Mouse (Mus musculus): ENCODE measurements around the gene Palld. TPM values are rescaled to one million over a fixed set of nuclear protein-coding genes. Genes with fewer than 3 reads are reported as not detected.

The Palld gene
- polyA plus RNA-seq, 1 experiment from 2014 or later, result 84.1 TPM

- no peak overlapping the region for H3K9ac ChIP-seq (ENCODE audit: low read length)
- H3K36me3 ChIP-seq (ENCODE audit: control insufficient read depth, insufficient read depth, low read length), result no peaks in the 10 kb centered on the region
- H3K27ac ChIP-seq (ENCODE audit: low read length), result no peak overlapping the region
- no peaks in the 10 kb centered on the region for H3K9me3 ChIP-seq (ENCODE audit: control insufficient read depth, low read length)
- no peak overlapping the region for H3K4me2 ChIP-seq (ENCODE audit: low read depth, low read length)
- H3K27me3 ChIP-seq (ENCODE audit: control insufficient read depth, insufficient read depth, low read depth, low read length), result no peaks in the 10 kb centered on the region
- 59% methylated on average over 9 of the region's 9 CpGs for WGBS
- no peaks in the 10 kb centered on the region for H3K4me1 ChIP-seq (replicated peaks; ENCODE audit: control insufficient read depth, insufficient read depth, low read length)
- no peak overlapping the region for H3K4me3 ChIP-seq (ENCODE audit: low read length)
- ATAC-seq (ENCODE audit: low read depth), result no peak
These were observed 11.5 kb upstream of the Palld start for GRCm38 (mm10) chr8:61913957-61914356.

- H3K27ac ChIP-seq (ENCODE audit: low read length), result no peak overlapping the region
- H3K27me3 ChIP-seq (ENCODE audit: control insufficient read depth, insufficient read depth, low read depth, low read length), result no peaks in the 10 kb centered on the region
- no peak overlapping the region for H3K4me3 ChIP-seq (ENCODE audit: low read length)
- peaks cover 6% of the 10 kb centered on the region for H3K4me1 ChIP-seq (replicated peaks; ENCODE audit: control insufficient read depth, insufficient read depth, low read length)
- no peaks in the 10 kb centered on the region for H3K9me3 ChIP-seq (ENCODE audit: control insufficient read depth, low read length)
- H3K9ac ChIP-seq (ENCODE audit: low read length), result no peak overlapping the region
- 90% methylated on average over 5 of the region's 5 CpGs for WGBS
- no peak overlapping the region for H3K4me2 ChIP-seq (ENCODE audit: low read depth, low read length)
- no peak for ATAC-seq (ENCODE audit: low read depth)
- no peaks in the 10 kb centered on the region for H3K36me3 ChIP-seq (ENCODE audit: control insufficient read depth, insufficient read depth, low read length)
These were observed 10.3 kb upstream of the Palld start for GRCm38 (mm10) chr8:61912817-61913216.

GRCm38 (mm10) chr8:61909313-61909712 is 6.8 kb upstream of the Palld start:
- Histone ChIP-seq H3K36me3 (ENCODE audit: control insufficient read depth, insufficient read depth, low read length) (no peaks in the 10 kb centered on the region), H3K9me3 (ENCODE audit: control insufficient read depth, low read length) (no peaks in the 10 kb centered on the region), H3K4me2 (ENCODE audit: low read depth, low read length) (no peak overlapping the region), H3K4me1 (replicated peaks; ENCODE audit: control insufficient read depth, insufficient read depth, low read length) (peaks cover 6% of the 10 kb centered on the region), H3K9ac (ENCODE audit: low read length) (no peak overlapping the region), H3K27ac (ENCODE audit: low read length) (no peak overlapping the region), H3K27me3 (ENCODE audit: control insufficient read depth, insufficient read depth, low read depth, low read length) (no peaks in the 10 kb centered on the region), H3K4me3 (ENCODE audit: low read length) (no peak overlapping the region)
- 83% methylated on average over 3 of the region's 3 CpGs for WGBS
- no peak for ATAC-seq (ENCODE audit: low read depth)

- Histone ChIP-seq H3K9me3 (ENCODE audit: control insufficient read depth, low read length) (no peaks in the 10 kb centered on the region), H3K4me3 (ENCODE audit: low read length) (no peak overlapping the region), H3K4me1 (replicated peaks; ENCODE audit: control insufficient read depth, insufficient read depth, low read length) (peaks cover 6% of the 10 kb centered on the region), H3K27ac (ENCODE audit: low read length) (peak overlapping the region; percentile 35), H3K4me2 (ENCODE audit: low read depth, low read length) (peak overlapping the region; percentile 41), H3K36me3 (ENCODE audit: control insufficient read depth, insufficient read depth, low read length) (no peaks in the 10 kb centered on the region), H3K27me3 (ENCODE audit: control insufficient read depth, insufficient read depth, low read depth, low read length) (no peaks in the 10 kb centered on the region), H3K9ac (ENCODE audit: low read length) (no peak overlapping the region)
- WGBS, result 36% methylated on average over 13 of the region's 13 CpGs
- peak; percentile 85 for ATAC-seq (ENCODE audit: low read depth)
These were observed 6.1 kb upstream of the Palld start for GRCm38 (mm10) chr8:61908303-61909215.

GRCm38 (mm10) chr8:61901028-61901717 is 1.3 kb downstream of the Palld start:
- H3K36me3 ChIP-seq (ENCODE audit: control insufficient read depth, insufficient read depth, low read length), result no peaks in the 10 kb centered on the region
- H3K27ac ChIP-seq (ENCODE audit: low read length), result no peak overlapping the region
- H3K4me2 ChIP-seq (ENCODE audit: low read depth, low read length), result no peak overlapping the region
- H3K9ac ChIP-seq (ENCODE audit: low read length), result no peak overlapping the region
- H3K9me3 ChIP-seq (ENCODE audit: control insufficient read depth, low read length), result no peaks in the 10 kb centered on the region
- H3K4me3 ChIP-seq (ENCODE audit: low read length), result no peak overlapping the region
- 61% methylated on average over 6 of the region's 6 CpGs for WGBS
- no peaks in the 10 kb centered on the region for H3K27me3 ChIP-seq (ENCODE audit: control insufficient read depth, insufficient read depth, low read depth, low read length)
- H3K4me1 ChIP-seq (replicated peaks; ENCODE audit: control insufficient read depth, insufficient read depth, low read length), result no peaks in the 10 kb centered on the region
- ATAC-seq (ENCODE audit: low read depth), result no peak

GRCm38 (mm10) chr8:61897402-61897801 is 5.1 kb downstream of the Palld start:
- Histone ChIP-seq H3K36me3 (ENCODE audit: control insufficient read depth, insufficient read depth, low read length) (no peaks in the 10 kb centered on the region), H3K4me1 (replicated peaks; ENCODE audit: control insufficient read depth, insufficient read depth, low read length) (no peaks in the 10 kb centered on the region), H3K9ac (ENCODE audit: low read length) (no peak overlapping the region), H3K27me3 (ENCODE audit: control insufficient read depth, insufficient read depth, low read depth, low read length) (no peaks in the 10 kb centered on the region), H3K4me3 (ENCODE audit: low read length) (no peak overlapping the region), H3K9me3 (ENCODE audit: control insufficient read depth, low read length) (no peaks in the 10 kb centered on the region), H3K27ac (ENCODE audit: low read length) (no peak overlapping the region), H3K4me2 (ENCODE audit: low read depth, low read length) (no peak overlapping the region)
- no peak for ATAC-seq (ENCODE audit: low read depth)
- WGBS, result 71% methylated on average over 1 of the region's 1 CpGs

- H3K27ac ChIP-seq (ENCODE audit: low read length), result no peak overlapping the region
- ATAC-seq (ENCODE audit: low read depth), result no peak
- WGBS, result 76% methylated on average over 1 of the region's 1 CpGs
These were observed 5.7 kb downstream of the Palld start for GRCm38 (mm10) chr8:61896742-61897141.

GRCm38 (mm10) chr8:61894062-61894461 is 8.4 kb downstream of the Palld start:
- Histone ChIP-seq H3K4me3 (ENCODE audit: low read length) (no peak overlapping the region), H3K27me3 (ENCODE audit: control insufficient read depth, insufficient read depth, low read depth, low read length) (no peaks in the 10 kb centered on the region), H3K9ac (ENCODE audit: low read length) (no peak overlapping the region), H3K4me1 (replicated peaks; ENCODE audit: control insufficient read depth, insufficient read depth, low read length) (no peaks in the 10 kb centered on the region), H3K27ac (ENCODE audit: low read length) (no peak overlapping the region), H3K36me3 (ENCODE audit: control insufficient read depth, insufficient read depth, low read length) (no peaks in the 10 kb centered on the region), H3K4me2 (ENCODE audit: low read depth, low read length) (no peak overlapping the region), H3K9me3 (ENCODE audit: control insufficient read depth, low read length) (no peaks in the 10 kb centered on the region)
- ATAC-seq (ENCODE audit: low read depth), result no peak
- 54% methylated on average over 2 of the region's 2 CpGs for WGBS

More at GRCm38 (mm10) chr8:61896742-61897141, 5.7 kb downstream of the Palld start:
- H3K4me1 ChIP-seq (replicated peaks; ENCODE audit: control insufficient read depth, insufficient read depth, low read length), result no peaks in the 10 kb centered on the region
- H3K27me3 ChIP-seq (ENCODE audit: control insufficient read depth, insufficient read depth, low read depth, low read length), result no peaks in the 10 kb centered on the region
- H3K36me3 ChIP-seq (ENCODE audit: control insufficient read depth, insufficient read depth, low read length), result no peaks in the 10 kb centered on the region
- no peak overlapping the region for H3K9ac ChIP-seq (ENCODE audit: low read length)
- no peak overlapping the region for H3K4me3 ChIP-seq (ENCODE audit: low read length)
- H3K4me2 ChIP-seq (ENCODE audit: low read depth, low read length), result no peak overlapping the region
- no peaks in the 10 kb centered on the region for H3K9me3 ChIP-seq (ENCODE audit: control insufficient read depth, low read length)

GRCm38 (mm10) chr8:61877607-61878006 is 24.9 kb downstream of the Palld start:
- Histone ChIP-seq H3K4me1 (replicated peaks; ENCODE audit: control insufficient read depth, insufficient read depth, low read length) (peaks cover 4% of the 10 kb centered on the region), H3K4me2 (ENCODE audit: low read depth, low read length) (no peak overlapping the region), H3K9me3 (ENCODE audit: control insufficient read depth, low read length) (no peaks in the 10 kb centered on the region), H3K36me3 (ENCODE audit: control insufficient read depth, insufficient read depth, low read length) (no peaks in the 10 kb centered on the region), H3K27me3 (ENCODE audit: control insufficient read depth, insufficient read depth, low read depth, low read length) (no peaks in the 10 kb centered on the region), H3K27ac (ENCODE audit: low read length) (no peak overlapping the region), H3K9ac (ENCODE audit: low read length) (no peak overlapping the region), H3K4me3 (ENCODE audit: low read length) (no peak overlapping the region)
- WGBS, result 22% methylated on average over 7 of the region's 7 CpGs
- ATAC-seq (ENCODE audit: low read depth), result 0 out of 2 replicates have a peak, but pooled peaks have one; percentile 26
